Mouse (Mus musculus) MEL (cell line): ENCODE data around the gene Tor4a. TPM values are rescaled to one million over a fixed set of nuclear protein-coding genes. Genes with fewer than 3 reads are reported as not detected.

Experiments used
- DNase-seq: peaks from one replicate; pipeline ENCODE4 v3.0.0; 2011; ENCODE audit warnings: low read depth, low spot score
- H3K27ac ChIP-seq: 2 replicates; pipeline ENCODE4 v1.5.1; 2012; ENCODE audit warnings: low read depth, mild to moderate bottlenecking, control low read depth, low read length, moderate library complexity; ENCODE audit not compliant: control insufficient read depth
- H3K27me3 ChIP-seq, 2 experiments: fragments of 150-350 bp in 1 of 2; sonication (generic) in 1 of 2; 2 replicates each; pipeline ENCODE4 v1.6.1; 2012; ENCODE audit warnings: low read length in 2 of 2, mild to moderate bottlenecking in 2 of 2, improper control_type of control experiment in 1 of 2, moderate library complexity in 1 of 2; ENCODE audit not compliant: insufficient read depth in 2 of 2, control insufficient read depth in 1 of 2
- H3K36me3 ChIP-seq, 2 experiments: 2 replicates each; pipeline ENCODE4 v1.6.1; 2012 to 2014; ENCODE audit warnings: low read length in 2 of 2, improper control_type of control experiment in 1 of 2, inconsistent platforms in 1 of 2, mild to moderate bottlenecking in 1 of 2; ENCODE audit not compliant: insufficient read depth in 2 of 2, control insufficient read depth in 1 of 2
- H3K4me1 ChIP-seq, 2 experiments: fragments of 150-350 bp in 1 of 2; sonication (generic) in 1 of 2; 2 replicates each; pipeline ENCODE4 v1.6.1; 2012; ENCODE audit warnings: low read length in 2 of 2, improper control_type of control experiment in 1 of 2, mild to moderate bottlenecking in 1 of 2; ENCODE audit not compliant: insufficient read depth in 2 of 2, control insufficient read depth in 1 of 2
- H3K4me3 ChIP-seq, 2 experiments: fragments of 150-350 bp in 1 of 2; sonication (generic) in 1 of 2; 2 replicates each; pipeline ENCODE4 v1.5.1; 2012; ENCODE audit warnings: low read depth in 2 of 2, low read length in 2 of 2, mild to moderate bottlenecking in 2 of 2, moderate library complexity in 2 of 2, control low read depth in 1 of 2, improper control_type of control experiment in 1 of 2; ENCODE audit not compliant: control insufficient read depth in 1 of 2, insufficient read depth in 1 of 2
- H3K79me2 ChIP-seq: 2 replicates; pipeline ENCODE4 v1.6.1; 2012; ENCODE audit warnings: mild to moderate bottlenecking, low read length, moderate library complexity; ENCODE audit not compliant: control insufficient read depth, poor library complexity, insufficient read depth
- H3K9ac ChIP-seq: 2 replicates; pipeline ENCODE4 v1.6.1; 2012; ENCODE audit warnings: low read depth, mild to moderate bottlenecking, control low read depth, low read length, moderate library complexity; ENCODE audit not compliant: control insufficient read depth, poor library complexity, severe bottlenecking
- H3K9me3 ChIP-seq: fragments of 150-350 bp; sonication (generic); replicated peaks from 2 replicates; pipeline ENCODE4 v1.6.1; 2012; ENCODE audit warnings: mild to moderate bottlenecking, low read length, improper control_type of control experiment, moderate library complexity; ENCODE audit not compliant: insufficient read depth
- BHLHE40 ChIP-seq: IDR thresholded peaks from 2 replicates; pipeline ENCODE4 v1.6.1; 2012; ENCODE audit warnings: low read depth, mild to moderate bottlenecking, inconsistent platforms, low read length, improper control_type of control experiment, borderline replicate concordance
- CHD1 ChIP-seq: IDR thresholded peaks from 2 replicates; pipeline ENCODE4 v1.6.1; 2012; ENCODE audit warnings: low read depth, mild to moderate bottlenecking, inconsistent platforms, low read length, improper control_type of control experiment
- E2F4 ChIP-seq: IDR thresholded peaks from 2 replicates; pipeline ENCODE4 v1.6.1; 2011; ENCODE audit warnings: low read depth, low read length, improper control_type of control experiment, borderline replicate concordance
- ELF1 ChIP-seq: IDR thresholded peaks from 2 replicates; pipeline ENCODE4 v1.6.1; 2014; ENCODE audit warnings: low read depth, mild to moderate bottlenecking, inconsistent platforms, low read length, improper control_type of control experiment, moderate library complexity
- EP300 ChIP-seq, 2 experiments: IDR thresholded peaks; 2 replicates each; pipeline ENCODE4 v1.6.1; 2011; ENCODE audit warnings: improper control_type of control experiment in 2 of 2, low read length in 2 of 2, low read depth in 1 of 2, mild to moderate bottlenecking in 1 of 2
- GABPA ChIP-seq: IDR thresholded peaks from 2 replicates; pipeline ENCODE4 v1.6.1; 2012; ENCODE audit warnings: low read depth, mild to moderate bottlenecking, inconsistent platforms, low read length, improper control_type of control experiment, moderate library complexity
- HCFC1 ChIP-seq: IDR thresholded peaks from 2 replicates; pipeline ENCODE4 v1.6.1; 2012; ENCODE audit warnings: low read depth, mild to moderate bottlenecking, inconsistent platforms, low read length, improper control_type of control experiment, moderate library complexity
- JUND ChIP-seq: IDR thresholded peaks from 2 replicates; pipeline ENCODE4 v1.6.1; 2011; ENCODE audit warnings: low read depth, mild to moderate bottlenecking, improper control_type of control experiment, low read length
- MAFK ChIP-seq: IDR thresholded peaks from 2 replicates; pipeline ENCODE4 v1.6.1; 2011; ENCODE audit warnings: low read depth, mild to moderate bottlenecking, low read length, improper control_type of control experiment, borderline replicate concordance
- MAZ ChIP-seq: IDR thresholded peaks from 2 replicates; pipeline ENCODE4 v1.6.1; 2012; ENCODE audit warnings: low read depth, mild to moderate bottlenecking, inconsistent platforms, low read length, improper control_type of control experiment
- MXI1 ChIP-seq: IDR thresholded peaks from 2 replicates; pipeline ENCODE4 v1.6.1; 2011; ENCODE audit warnings: mild to moderate bottlenecking, low read depth, low read length, improper control_type of control experiment
- MYB ChIP-seq: IDR thresholded peaks from 2 replicates; pipeline ENCODE4 v1.6.1; 2011; ENCODE audit warnings: mild to moderate bottlenecking, low read depth, low read length, improper control_type of control experiment
- MYC ChIP-seq: IDR thresholded peaks from 2 replicates; pipeline ENCODE4 v1.6.1; 2011; ENCODE audit warnings: low read depth, mild to moderate bottlenecking, low read length, improper control_type of control experiment, moderate library complexity
- NELFE ChIP-seq: IDR thresholded peaks from 2 replicates; pipeline ENCODE4 v1.6.1; 2011; ENCODE audit warnings: low read depth, low read length, improper control_type of control experiment
- POLR2A ChIP-seq, 2 experiments: IDR thresholded peaks; 2 replicates each; pipeline ENCODE4 v1.6.1; 2011 to 2012; ENCODE audit warnings: low read length in 2 of 2, mild to moderate bottlenecking in 2 of 2, control low read depth in 1 of 2, improper control_type of control experiment in 1 of 2, low read depth in 1 of 2, moderate library complexity in 1 of 2; ENCODE audit not compliant: control insufficient read depth in 1 of 2, insufficient read depth in 1 of 2, poor library complexity in 1 of 2
- POLR2AphosphoS2 ChIP-seq: IDR thresholded peaks from 2 replicates; pipeline ENCODE4 v1.6.1; 2011; ENCODE audit warnings: low read length, improper control_type of control experiment
- RCOR1 ChIP-seq: IDR thresholded peaks from 2 replicates; pipeline ENCODE4 v1.6.1; 2012; ENCODE audit warnings: low read depth, mild to moderate bottlenecking, inconsistent platforms, low read length, improper control_type of control experiment
- SIN3A ChIP-seq: IDR thresholded peaks from 2 replicates; pipeline ENCODE4 v1.6.1; 2012; ENCODE audit warnings: low read length, improper control_type of control experiment, inconsistent platforms
- SMC3 ChIP-seq: IDR thresholded peaks from 2 replicates; pipeline ENCODE4 v1.6.1; 2011; ENCODE audit warnings: low read depth, low read length, improper control_type of control experiment
- TBP ChIP-seq: IDR thresholded peaks from 2 replicates; pipeline ENCODE4 v1.8.0; 2011; ENCODE audit warnings: low read depth, low read length, improper control_type of control experiment
- TCF12 ChIP-seq: IDR thresholded peaks from 2 replicates; pipeline ENCODE4 v1.6.1; 2014; ENCODE audit warnings: low read depth, mild to moderate bottlenecking, inconsistent platforms, low read length, improper control_type of control experiment, moderate library complexity
- USF2 ChIP-seq, 2 experiments: IDR thresholded peaks; 2 replicates each; pipeline ENCODE4 v1.6.1; 2011 to 2012; ENCODE audit warnings: improper control_type of control experiment in 2 of 2, low read length in 2 of 2, borderline replicate concordance in 1 of 2, inconsistent platforms in 1 of 2, low read depth in 1 of 2, mild to moderate bottlenecking in 1 of 2; ENCODE audit not compliant: insufficient read depth in 1 of 2
- ZKSCAN1 ChIP-seq: IDR thresholded peaks from 2 replicates; pipeline ENCODE4 v1.6.1; 2012; ENCODE audit warnings: low read depth, mild to moderate bottlenecking, inconsistent platforms, low read length, improper control_type of control experiment, moderate library complexity
- ZNF384 ChIP-seq: IDR thresholded peaks from 2 replicates; pipeline ENCODE4 v1.6.1; 2012; ENCODE audit warnings: low read depth, mild to moderate bottlenecking, inconsistent platforms, low read length, improper control_type of control experiment
- polyA plus RNA-seq, 2 experiments: library from polyadenylated mRNA; stranded (reverse) in 1 of 2; unstranded in 1 of 2; fragments of >175 nt in 1 of 2; fragments of >200 nt in 1 of 2; gene quantifications; 2 replicates each; pipeline versions ENCODE4 v1.2.1 to v1.2.4; 2012; ENCODE audit warnings: low replicate concordance in 2 of 2, low read depth in 1 of 2; ENCODE audit not compliant: insufficient read length in 2 of 2, insufficient read depth in 1 of 2, missing spikeins in 1 of 2
- total RNA-seq: library from RNA; depleted of rRNA; stranded (reverse); fragments of 300-350 nt; gene quantifications from 2 replicates; pipeline ENCODE4 v1.2.3, GENCODE M21; 2012

Tor4a gene
- total and polyA plus RNA-seq, 3 experiments = 9.1 to 13.7 TPM; not detected in 1

GRCm38 (mm10) chr2:25184496-25184895 is 12.2 kb downstream of the Tor4a start:
- no peaks in the 10 kb centered on the region for H3K9me3 ChIP-seq
- H3K36me3 ChIP-seq = peaks cover 0 to 5% of the 10 kb centered on the region in 2 experiments; a peak in 2 of 4 replicates
- no peak overlapping the region for H3K27ac ChIP-seq
- no peaks in the 10 kb centered on the region for H3K27me3 ChIP-seq
- H3K4me1 ChIP-seq = peaks cover 1 to 11% of the 10 kb centered on the region in 2 experiments; a peak in 3 of 4 replicates
- H3K9ac ChIP-seq = no peak overlapping the region
- DNase-seq = no peak
- peaks cover 8% of the 10 kb centered on the region for H3K79me2 ChIP-seq
- TF ChIP-seq ZKSCAN1 (no peak), BHLHE40 (no peak), TBP (no peak), ELF1 (no peak), CHD1 (no peak), MAFK (no peak), POLR2AphosphoS2 (no peak), SMC3 (no peak), ZNF384 (no peak), MYC (no peak), USF2 (IDR thresholded peaks at IDR 0.05; ENCODE audit: borderline replicate concordance in 1 of 2, insufficient read depth in 1 of 2, low read depth in 1 of 2, low read length in 2 of 2) (no peak), JUND (no peak), MXI1 (no peak)
- H3K4me3 ChIP-seq = no peak overlapping the region

- TF ChIP-seq MAZ (no peak), POLR2AphosphoS2 (no peak), USF2 (IDR thresholded peaks at IDR 0.05; ENCODE audit: borderline replicate concordance in 1 of 2, insufficient read depth in 1 of 2, low read depth in 1 of 2, low read length in 2 of 2) (no peak), E2F4 (no peak)
- peaks cover 8% of the 10 kb centered on the region for H3K79me2 ChIP-seq
- H3K4me3 ChIP-seq = no peak overlapping the region; a peak in 1 of 4 replicates
- H3K9ac ChIP-seq = no peak overlapping the region
- H3K9me3 ChIP-seq = no peaks in the 10 kb centered on the region
- no peak overlapping the region for H3K27ac ChIP-seq
- H3K4me1 ChIP-seq = peaks cover 1 to 11% of the 10 kb centered on the region in 2 experiments; a peak in 3 of 4 replicates
- peaks cover 0 to 5% of the 10 kb centered on the region in 2 experiments; a peak in 2 of 4 replicates for H3K36me3 ChIP-seq
- no peaks in the 10 kb centered on the region for H3K27me3 ChIP-seq
- no peak for DNase-seq
These were observed 13.3 kb downstream of the Tor4a start for GRCm38 (mm10) chr2:25183336-25183735.

- H3K27me3 ChIP-seq = no peaks in the 10 kb centered on the region
- peak; percentile 74 for DNase-seq
- H3K27ac ChIP-seq = no peak overlapping the region
- peak overlapping the region; percentile 47 to 99 for H3K4me3 ChIP-seq
- peaks cover 8% of the 10 kb centered on the region for H3K79me2 ChIP-seq
- peaks cover 0 to 5% of the 10 kb centered on the region in 2 experiments; a peak in 2 of 4 replicates for H3K36me3 ChIP-seq
- H3K9ac ChIP-seq = peak overlapping the region; percentile 90
- TF ChIP-seq RCOR1 (0 out of 2 replicates have a peak, but pooled peaks have one; percentile 32), TCF12 (no peak), HCFC1 (peak; percentile 48; the same call in 1 of the 2 replicates), SIN3A (peak; percentile 71), GABPA (no peak), EP300 (IDR thresholded peaks at IDR 0.05; ENCODE audit: low read depth in 1 of 2, low read length in 2 of 2) (peak; percentile 38 to 53; a peak in 2 of 4 replicates), E2F4 (no peak), ELF1 (peak; percentile 62; the same call in 1 of the 2 replicates), CHD1 (no peak), USF2 (IDR thresholded peaks at IDR 0.05; ENCODE audit: borderline replicate concordance in 1 of 2, insufficient read depth in 1 of 2, low read depth in 1 of 2, low read length in 2 of 2) (no peak), MAFK (no peak), BHLHE40 (no peak), POLR2A (IDR thresholded peaks at IDR 0.05; ENCODE audit: control insufficient read depth in 1 of 2, insufficient read depth in 1 of 2, low read depth in 1 of 2, low read length in 2 of 2, poor library complexity in 1 of 2) (peak in 1 of 2 experiments; percentile 50; a peak in 1 of 4 replicates), MAZ (peak; percentile 79; the same call in 1 of the 2 replicates), MYB (no peak), NELFE (peak; percentile 16; the same call in 1 of the 2 replicates), TBP (peak; percentile 42; the same call in 1 of the 2 replicates)
- TF ChIP-seq, all 39 proteins: peak for 9
- Histone ChIP-seq H3K4me1 (peaks cover 1 to 11% of the 10 kb centered on the region in 2 experiments; a peak in 3 of 4 replicates), H3K9me3 (no peaks in the 10 kb centered on the region)
These were observed 14.0 kb downstream of the Tor4a start for GRCm38 (mm10) chr2:25182664-25183063.
